Mouse (Mus musculus) adrenal gland, postnatal 10 days (tissue): ENCODE data around the gene Rxfp3. TPM values are rescaled to one million over a fixed set of nuclear protein-coding genes. Genes with fewer than 3 reads are reported as not detected.
"Not testable (repeated sequence)": the region's sequence is repeated elsewhere in the genome, so short reads cannot be mapped to it uniquely, and the experiment has no call there.

Source experiments
- DNase-seq: peaks from one replicate; pipeline ENCODE4 v3.0.0; 2021; ENCODE audit warnings: mixed read lengths
- total RNA-seq, 2 experiments: library from RNA; stranded (reverse); gene quantifications; 2 replicates each; pipeline ENCODE4 v1.2.3; 2021

Rxfp3 gene
- total RNA-seq, 2 experiments from 2014 or later = not detected

GRCm38 (mm10) chr15:11035947-11036474 lies 1.8 kb downstream of the Rxfp3 start:
- DNase-seq = no peak

GRCm38 (mm10) chr15:11030188-11030587 lies 7.6 kb downstream of the Rxfp3 start:
- no peak for DNase-seq

DNA sequence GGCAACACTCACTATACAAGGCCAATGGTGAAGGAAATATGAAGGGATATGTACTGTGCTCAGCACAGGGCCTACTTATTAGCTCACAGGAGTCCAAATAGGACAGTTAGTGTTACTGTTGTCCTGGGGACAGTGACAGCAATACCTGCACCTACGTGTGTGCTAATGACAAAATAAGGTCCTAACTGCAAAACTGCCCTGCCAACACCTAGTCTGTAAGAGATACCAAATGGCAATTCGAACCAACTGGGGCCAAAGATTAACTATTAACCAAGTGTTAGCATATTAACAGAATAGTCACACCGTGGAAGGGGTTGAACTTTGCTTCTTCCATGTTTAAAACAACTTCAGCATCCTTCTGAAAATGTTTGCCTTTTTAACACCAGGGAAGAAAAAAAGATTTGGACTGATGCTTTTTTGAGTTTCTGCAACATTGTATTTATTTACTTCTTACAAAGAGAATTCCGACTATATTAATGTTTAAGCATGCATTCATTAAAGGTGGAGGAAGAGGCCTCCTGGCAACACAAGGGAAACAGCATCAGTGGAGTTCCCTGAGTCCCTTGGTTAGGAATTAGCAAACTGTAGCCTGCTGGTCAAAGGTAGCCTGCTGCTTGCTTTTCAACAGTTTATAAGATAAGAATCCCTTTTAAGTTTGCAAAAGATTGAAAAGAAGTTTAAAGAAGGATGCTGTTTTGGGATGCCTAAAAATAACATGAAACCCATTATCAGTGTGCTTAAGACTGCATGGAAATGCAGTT lies 10.8 kb downstream of the Rxfp3 start:
- no peak for DNase-seq

DNA sequence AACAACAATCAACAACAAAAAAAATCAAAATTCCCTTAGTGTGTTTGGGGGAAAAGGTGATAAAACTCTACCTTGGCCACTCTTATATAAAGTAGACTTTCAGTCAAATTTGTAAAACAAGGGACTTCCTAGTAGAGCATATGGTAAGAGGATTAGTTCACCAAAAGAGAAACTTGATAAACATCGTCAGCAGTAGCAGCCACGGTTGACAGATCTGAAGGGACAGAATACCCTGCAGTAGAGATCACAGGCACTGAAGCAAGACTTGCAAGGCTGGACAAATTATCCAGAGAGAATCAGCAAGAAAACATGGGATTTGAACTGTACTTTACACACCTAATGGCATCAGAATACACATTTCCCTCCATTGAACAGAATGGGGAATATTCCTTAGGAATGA lies 22.9 kb downstream of the Rxfp3 start:
- no peak for DNase-seq

- no peak for DNase-seq
These were observed 26.7 kb downstream of the Rxfp3 start for GRCm38 (mm10) chr15:11010976-11011548.

DNA sequence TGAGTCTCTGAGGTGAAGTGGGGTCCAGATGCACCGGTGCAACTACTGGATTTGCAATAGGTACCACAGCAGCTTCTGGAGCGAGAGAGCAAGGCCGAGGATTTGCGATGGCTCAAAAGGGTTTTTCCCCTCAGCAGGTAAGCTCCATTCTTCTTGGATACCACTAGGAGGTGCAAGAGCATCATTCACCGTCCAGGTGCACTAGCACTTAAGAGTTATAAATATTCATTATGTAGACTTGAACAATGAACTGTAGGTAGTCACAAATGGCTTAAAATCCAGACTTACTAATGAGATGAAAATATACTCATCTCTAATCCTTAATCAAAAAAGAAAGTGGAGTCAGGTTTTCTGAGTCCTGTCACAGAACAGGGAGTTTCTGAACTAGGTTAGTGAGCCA lies 29.0 kb downstream of the Rxfp3 start:
- no peak for DNase-seq

DNA sequence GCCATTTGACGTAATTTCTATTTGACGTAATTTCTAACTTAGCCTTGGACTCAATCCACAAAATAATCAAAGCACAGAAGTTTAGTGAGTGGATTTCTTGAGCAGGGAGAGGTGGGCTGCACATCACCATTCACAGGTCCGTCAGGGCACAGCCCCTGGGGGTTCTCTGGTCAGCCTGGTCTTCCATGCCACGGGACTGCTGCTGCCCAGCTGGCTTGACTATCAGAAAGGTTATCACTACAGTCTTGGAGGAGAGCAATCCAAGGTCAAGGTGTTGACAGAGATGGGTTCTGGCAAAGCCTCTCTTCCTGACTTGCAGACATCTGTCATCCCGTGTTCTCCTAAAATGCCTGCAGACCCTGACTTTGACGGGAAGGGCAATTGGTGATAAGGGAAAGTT lies 33.1 kb downstream of the Rxfp3 start:
- DNase-seq = no peak

- no peak for DNase-seq
These were observed 34.0 kb downstream of the Rxfp3 start for GRCm38 (mm10) chr15:11003791-11004190.

DNA sequence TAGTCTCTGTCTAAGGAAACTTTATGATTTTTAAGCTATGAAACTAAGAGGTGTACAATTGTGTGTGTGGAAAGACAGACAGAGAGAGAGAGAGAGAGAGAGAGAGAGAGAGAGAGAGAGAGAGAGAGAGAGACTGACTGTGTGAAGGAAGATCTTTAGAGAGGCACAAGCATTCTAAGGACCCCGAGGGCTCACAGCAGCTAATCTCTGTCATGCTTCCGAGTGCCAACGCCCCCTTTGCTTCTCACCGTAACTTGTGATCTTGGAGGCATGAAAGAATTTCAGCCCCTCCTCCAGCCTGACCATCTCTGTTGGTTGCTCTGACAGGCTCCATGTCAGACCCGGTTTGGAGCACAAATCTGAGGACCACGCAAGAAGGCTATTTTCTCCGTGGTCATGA lies 37.4 kb downstream of the Rxfp3 start, which contains the start of gene Slc45a2:
Gene Slc45a2, plus strand, starts transcription at position 301 of the 400 bp plus-strand sequence.
- DNase-seq = no peak

DNA sequence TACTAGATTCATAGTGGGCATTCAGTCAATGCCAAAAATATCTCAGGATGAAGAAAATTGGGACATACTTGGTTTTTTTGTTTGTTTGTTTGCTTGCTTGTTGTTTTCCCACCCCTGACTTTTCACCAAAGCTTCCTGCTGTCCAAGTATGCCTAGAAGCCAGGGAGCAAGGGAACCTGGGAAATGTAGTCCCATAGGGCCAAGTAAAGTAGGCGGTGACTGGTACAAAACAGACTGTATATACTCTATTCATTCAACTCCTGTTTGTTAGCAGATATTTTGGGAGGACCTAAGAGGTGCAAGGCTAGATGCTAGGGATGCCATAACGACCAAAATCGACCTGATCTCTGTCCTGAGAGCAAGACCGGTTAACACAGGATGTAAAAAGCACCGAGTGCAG lies 38.0 kb downstream of the Rxfp3 start:
- DNase-seq = no peak

DNA sequence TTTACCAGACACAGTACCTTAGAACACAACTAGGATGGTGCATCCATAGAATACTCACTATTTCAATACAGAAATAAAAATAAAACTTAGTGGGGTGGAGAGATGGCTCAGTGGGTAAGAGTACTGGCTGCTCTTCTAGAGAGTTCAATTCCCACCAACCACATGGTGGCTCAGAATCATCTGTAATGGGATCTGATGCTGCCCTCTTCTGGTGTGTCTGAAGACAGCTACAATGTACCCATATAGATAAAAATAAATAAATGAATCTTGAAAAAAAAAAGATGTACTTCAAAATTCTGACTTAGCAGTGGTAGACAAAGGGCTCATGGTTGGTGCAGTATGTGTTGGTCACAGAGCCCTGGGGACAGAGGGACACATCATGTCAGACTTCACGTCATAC lies 46.2 kb downstream of the Rxfp3 start:
- no peak for DNase-seq

DNA sequence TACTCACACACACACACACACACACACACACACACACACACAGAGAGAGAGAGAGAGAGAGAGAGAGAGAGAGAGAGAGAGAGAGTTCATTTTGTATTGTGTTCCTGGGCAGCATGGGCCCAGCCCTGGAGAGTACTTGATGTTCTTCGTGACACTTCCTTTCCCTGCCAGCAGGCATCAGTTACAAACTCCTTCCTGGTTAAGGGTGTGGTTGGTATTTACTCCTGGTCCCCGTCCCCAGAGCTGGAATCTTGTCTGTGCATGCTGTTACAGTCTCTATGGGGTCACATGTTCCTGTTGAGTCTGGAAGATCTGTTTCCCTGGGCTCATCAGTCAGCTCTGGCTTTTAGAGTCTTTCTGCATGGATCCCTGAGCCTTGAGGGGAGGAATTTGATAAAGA lies 47.4 kb downstream of the Rxfp3 start:
- no peak for DNase-seq

DNA sequence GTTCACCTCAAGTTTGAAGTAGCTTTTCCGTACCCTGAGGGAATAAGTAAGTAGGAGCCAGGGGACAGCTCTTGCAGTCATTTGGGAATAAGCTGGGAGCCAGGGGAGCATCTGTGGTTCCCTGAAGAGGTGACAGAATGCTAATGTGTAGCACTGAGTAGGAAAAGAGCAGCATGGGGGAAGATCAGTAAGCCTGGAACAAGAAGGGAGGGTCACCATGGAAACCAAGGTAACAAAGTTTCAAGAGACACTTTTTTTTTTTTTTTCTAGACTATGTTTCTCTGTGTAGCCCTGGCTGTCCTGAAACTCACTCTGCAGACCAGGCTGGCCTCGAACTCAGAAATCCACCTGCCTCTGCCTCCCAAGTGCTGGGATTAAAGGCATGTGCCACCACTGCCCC lies 51.3 kb downstream of the Rxfp3 start:
- DNase-seq = not testable (repeated sequence)

GRCm38 (mm10) chr15:10985756-10986155 lies 52.0 kb downstream of the Rxfp3 start:
- DNase-seq = no peak

Other genes with a start within 250 kb of the Rxfp3 start
- 1 to 10 TPM; 6.1 to 6.7 TPM for gene C1qtnf3, start 85.7 kb downstream of the Rxfp3 start, total RNA-seq
- gene Amacr, start 56.2 kb downstream of the Rxfp3 start, total RNA-seq = 10 to 100 TPM; 33.8 to 40.5 TPM
- not detected for gene Slc45a2, start 37.3 kb downstream of the Rxfp3 start, total RNA-seq
- 10 to 100 TPM; 16.9 to 19.2 TPM for gene Adamts12, start 26.8 kb upstream of the Rxfp3 start, total RNA-seq